Mouse (Mus musculus): ENCODE results near the gene Psg19. TPM values are rescaled to one million over a fixed set of nuclear protein-coding genes. Genes with fewer than 3 reads are reported as not detected.

Psg19 gene
- polyA plus RNA-seq (2017; shearing (Covaris generic)): 1 to 10 TPM in 1 of 2 experiments, not detected in 1; 1.0 TPM

DNA sequence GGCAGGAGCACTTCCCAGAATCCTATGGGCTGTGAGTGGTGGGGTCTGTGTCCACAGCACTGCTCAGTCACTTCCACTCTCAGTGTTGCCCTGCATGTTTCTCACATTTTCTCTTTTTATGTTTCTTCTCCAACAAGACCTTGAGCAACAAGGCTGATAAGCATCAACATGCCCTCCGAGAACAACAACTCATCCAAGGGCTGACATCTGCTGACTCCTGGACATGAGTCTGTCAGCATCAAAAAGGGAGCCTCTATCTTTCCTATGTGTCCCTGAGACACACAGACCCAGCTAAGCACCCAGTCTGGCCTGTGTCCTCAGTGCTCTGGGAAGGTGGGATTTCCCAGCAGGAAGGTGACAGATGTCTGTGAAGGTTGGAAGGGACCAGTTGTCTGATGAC is at the start of gene Psg19:
TSS of gene Psg19 (minus strand) at position 101 of the 400 bp plus-strand sequence.

DNA sequence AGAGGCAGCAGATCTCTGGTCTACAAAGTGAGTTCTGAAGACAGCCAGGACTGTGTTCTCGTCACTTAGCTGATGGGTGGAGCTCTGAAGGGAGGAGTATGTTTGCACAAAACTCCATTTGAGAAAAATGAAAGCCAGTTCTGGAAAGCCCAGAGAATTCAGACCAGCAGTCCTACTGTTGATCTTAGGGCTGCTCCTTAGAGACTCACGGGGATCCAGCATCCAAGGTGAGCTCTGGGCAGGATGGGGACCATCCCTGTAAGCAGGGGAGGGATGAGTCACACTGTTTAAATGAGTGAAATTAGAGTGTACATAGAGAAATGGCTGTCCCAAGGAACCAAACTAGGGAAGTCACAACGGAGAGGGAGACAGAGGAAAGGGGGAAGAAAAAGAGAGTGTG is 41.5 kb upstream of the Psg19 start, which contains the start of gene Mill2:
TSS of gene Mill2 (plus strand) at position 102 of the 400 bp plus-strand sequence.

DNA sequence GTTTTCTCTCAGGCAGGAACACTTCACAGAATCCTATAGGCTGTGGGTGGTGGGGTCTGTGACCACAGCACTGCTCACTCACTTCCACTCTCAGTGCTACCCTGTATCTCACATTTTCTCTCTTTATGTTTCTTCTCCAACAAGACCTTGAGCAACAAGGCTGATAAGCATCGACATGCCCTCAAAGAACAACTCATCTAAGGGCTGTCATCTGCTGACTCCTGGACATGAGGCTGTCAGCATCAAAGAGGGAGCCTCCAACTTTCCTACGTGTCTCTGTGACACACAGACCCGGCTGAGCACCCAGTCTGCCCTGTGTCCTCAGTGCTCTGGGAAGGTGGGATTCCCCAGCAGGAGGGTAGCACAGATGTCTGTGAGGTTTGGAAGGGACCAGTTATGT is 23.2 kb upstream of the Psg19 start, which contains the start of gene Psg17:
TSS of gene Psg17 (minus strand) at position 101 of the 400 bp plus-strand sequence.

Other genes with a start within 250 kb of the Psg19 start
- not detected for gene Psg27, start 231.2 kb downstream of the Psg19 start, polyA plus RNA-seq (2017; shearing (Covaris generic))
- under 1 TPM; 0.16 to 0.22 TPM for gene Psg23, start 182.0 kb downstream of the Psg19 start, polyA plus RNA-seq (2017; shearing (Covaris generic))
- gene Psg21, start 141.8 kb downstream of the Psg19 start, polyA plus RNA-seq (2017; shearing (Covaris generic)): under 1 TPM; 0.19 to 0.86 TPM
- gene Psg20, start 112.3 kb downstream of the Psg19 start, polyA plus RNA-seq (2017; shearing (Covaris generic)): under 1 TPM in 1 of 2 experiments, not detected in 1; 0.94 TPM
- not detected for gene Psg22, start 80.4 kb downstream of the Psg19 start, polyA plus RNA-seq (2017; shearing (Covaris generic))
- gene Psg17, start 23.1 kb upstream of the Psg19 start, polyA plus RNA-seq (2017; shearing (Covaris generic)): not detected
- gene Mill2, start 41.4 kb upstream of the Psg19 start, polyA plus RNA-seq (2017; shearing (Covaris generic)): under 1 TPM in 1 of 2 experiments, not detected in 1; 0.68 TPM
- gene Pglyrp1, start 72.8 kb upstream of the Psg19 start, polyA plus RNA-seq (2017; shearing (Covaris generic)): 100 to 1,000 TPM in 1 of 2 experiments, 10 to 100 TPM in 1; 88.7 to 183 TPM
- gene Ccdc61, start 111.9 kb upstream of the Psg19 start, polyA plus RNA-seq (2017; shearing (Covaris generic)): 10 to 100 TPM; 34.8 to 42.9 TPM
- under 1 TPM; 0.06 to 0.59 TPM for gene Nova2, start 127.4 kb upstream of the Psg19 start, polyA plus RNA-seq (2017; shearing (Covaris generic))
- under 1 TPM in 1 of 2 experiments, not detected in 1; 0.42 TPM for gene Nanos2, start 188.9 kb upstream of the Psg19 start, polyA plus RNA-seq (2017; shearing (Covaris generic))
- 1 to 10 TPM; 7.5 to 8.4 TPM for gene Mypop, start 192.7 kb upstream of the Psg19 start, polyA plus RNA-seq (2017; shearing (Covaris generic))
- gene Irf2bp1, start 205.5 kb upstream of the Psg19 start, polyA plus RNA-seq (2017; shearing (Covaris generic)): 10 to 100 TPM; 48.7 to 64.1 TPM
- under 1 TPM; 0.07 to 0.64 TPM for gene Foxa3, start 225.0 kb upstream of the Psg19 start, polyA plus RNA-seq (2017; shearing (Covaris generic))
- 10 to 100 TPM; 22.4 to 23.4 TPM for gene Sympk, start 225.9 kb upstream of the Psg19 start, polyA plus RNA-seq (2017; shearing (Covaris generic))